Mouse (Mus musculus): ENCODE results near the gene Pop5.

Gene Pop5

GRCm38 (mm10) chr5:115215273-115216185 lies 20.1 kb upstream of the Pop5 start:
- no peak for DNase-seq

- no peak for DNase-seq
Measured at GRCm38 (mm10) chr5:115217998-115218397, 17.6 kb upstream of the Pop5 start.

- no peak for DNase-seq
Measured at GRCm38 (mm10) chr5:115220931-115221640, 14.6 kb upstream of the Pop5 start.

GRCm38 (mm10) chr5:115222485-115222884 lies 13.2 kb upstream of the Pop5 start:
- no peak for DNase-seq

- DNase-seq: no peak
Measured at GRCm38 (mm10) chr5:115230830-115231551, 4.6 kb upstream of the Pop5 start.

GRCm38 (mm10) chr5:115231552-115232120 lies 4.0 kb upstream of the Pop5 start:
- no peak for DNase-seq

GRCm38 (mm10) chr5:115232516-115232915 lies 3.1 kb upstream of the Pop5 start:
- DNase-seq: no peak

- DNase-seq: no peak
Measured at GRCm38 (mm10) chr5:115233031-115233780, 2.4 kb upstream of the Pop5 start.

- DNase-seq: no peak
Measured at GRCm38 (mm10) chr5:115234519-115234918, 1.1 kb upstream of the Pop5 start.

- DNase-seq: peak; percentile 66 to 76
Measured at GRCm38 (mm10) chr5:115235323-115235771, 289 bp upstream of the Pop5 start.

- peak; percentile 94 to 95 for DNase-seq
Measured at GRCm38 (mm10) chr5:115237803-115238728, 2.4 kb downstream of the Pop5 start.

GRCm38 (mm10) chr5:115238729-115239195 lies 3.1 kb downstream of the Pop5 start:
- no peak for DNase-seq

GRCm38 (mm10) chr5:115240191-115240590 lies 4.6 kb downstream of the Pop5 start:
- no peak for DNase-seq

GRCm38 (mm10) chr5:115255472-115255871 lies 19.8 kb downstream of the Pop5 start:
- DNase-seq: no peak

GRCm38 (mm10) chr5:115256909-115257546 lies 21.4 kb downstream of the Pop5 start:
- no peak for DNase-seq

- DNase-seq: peak in 1 of 2 experiments; percentile 28
Measured at GRCm38 (mm10) chr5:115260356-115260755, 24.7 kb downstream of the Pop5 start.

- no peak for DNase-seq
Measured at GRCm38 (mm10) chr5:115261141-115261540, 25.5 kb downstream of the Pop5 start.

GRCm38 (mm10) chr5:115261880-115262279 lies 26.2 kb downstream of the Pop5 start:
- DNase-seq: no peak

GRCm38 (mm10) chr5:115262502-115263291 lies 27.1 kb downstream of the Pop5 start:
- DNase-seq: no peak

Measured in lung, postnatal 4 days (tissue).